Mouse (Mus musculus) ES-Bruce4 (cell line): ENCODE measurements around the gene Hbq1a. TPM values are rescaled to one million over a fixed set of nuclear protein-coding genes. Genes with fewer than 3 reads are reported as not detected.
A peak's percentile ranks its signal among the peaks of the same experiment; 100 is the strongest.

Experiments used
- H3K27ac ChIP-seq: 2 replicates; pipeline ENCODE4 v1.5.1; 2012; ENCODE audit warnings: low read length, inconsistent platforms; ENCODE audit not compliant: insufficient read depth
- H3K27me3 ChIP-seq: 2 replicates; pipeline ENCODE4 v1.6.1; 2012; ENCODE audit warnings: mild to moderate bottlenecking, low read length, inconsistent platforms; ENCODE audit not compliant: control insufficient read depth, poor library complexity, insufficient read depth, severe bottlenecking
- H3K36me3 ChIP-seq: 2 replicates; pipeline ENCODE4 v1.6.1; 2012; ENCODE audit warnings: inconsistent platforms, mild to moderate bottlenecking, low read length, moderate library complexity; ENCODE audit not compliant: control insufficient read depth, poor library complexity, insufficient read depth, severe bottlenecking
- H3K4me1 ChIP-seq: one replicate; pipeline ENCODE4 v1.8.1; 2011; ENCODE audit warnings: low read length; ENCODE audit not compliant: control insufficient read depth, insufficient read depth
- H3K4me3 ChIP-seq: 2 replicates; pipeline ENCODE4 v1.5.1; 2011; ENCODE audit warnings: low read depth, mild to moderate bottlenecking, low read length
- H3K9ac ChIP-seq: 2 replicates; pipeline ENCODE4 v1.6.1; 2012; ENCODE audit warnings: low read depth, mild to moderate bottlenecking, inconsistent platforms; ENCODE audit not compliant: poor library complexity, severe bottlenecking
- H3K9me3 ChIP-seq: replicated peaks from 2 replicates; pipeline ENCODE4 v1.6.1; 2012; ENCODE audit warnings: mild to moderate bottlenecking, low read length, inconsistent platforms; ENCODE audit not compliant: control insufficient read depth, poor library complexity, insufficient read depth, severe bottlenecking
- CTCF ChIP-seq: IDR thresholded peaks from one replicate; pipeline ENCODE4 v1.8.1; 2011; ENCODE audit warnings: low read depth, low read length
- EP300 ChIP-seq: IDR thresholded peaks from 2 replicates; pipeline ENCODE4 v1.6.1; 2011; ENCODE audit warnings: low read depth, low read length; ENCODE audit not compliant: insufficient read depth
- POLR2A ChIP-seq: IDR thresholded peaks from one replicate; pipeline ENCODE4 v1.8.1; 2011; ENCODE audit warnings: low read length; ENCODE audit not compliant: insufficient read depth
- polyA plus RNA-seq: library from polyadenylated mRNA; stranded (reverse); fragments of >200 nt; gene quantifications from 2 replicates; pipeline ENCODE4 v1.2.4, GENCODE M21; 2011; ENCODE audit warnings: low read depth; ENCODE audit not compliant: missing spikeins, insufficient read depth, insufficient read length

The Hbq1a gene
- polyA plus RNA-seq, 1 experiment, result not detected

GRCm38 (mm10) chr11:32339131-32339531 is 39.3 kb downstream of the Hbq1a start:
- H3K4me3 ChIP-seq, result no peak overlapping the region
- H3K9me3 ChIP-seq, result no peaks in the 10 kb centered on the region
- no peak overlapping the region for H3K9ac ChIP-seq
- H3K36me3 ChIP-seq, result no peaks in the 10 kb centered on the region
- no peak overlapping the region for H3K27ac ChIP-seq
- H3K27me3 ChIP-seq, result no peaks in the 10 kb centered on the region
- no peak for TF ChIP-seq CTCF
- TF ChIP-seq POLR2A, result no peak
- no peak for TF ChIP-seq EP300
- no peaks in the 10 kb centered on the region for H3K4me1 ChIP-seq

DNA sequence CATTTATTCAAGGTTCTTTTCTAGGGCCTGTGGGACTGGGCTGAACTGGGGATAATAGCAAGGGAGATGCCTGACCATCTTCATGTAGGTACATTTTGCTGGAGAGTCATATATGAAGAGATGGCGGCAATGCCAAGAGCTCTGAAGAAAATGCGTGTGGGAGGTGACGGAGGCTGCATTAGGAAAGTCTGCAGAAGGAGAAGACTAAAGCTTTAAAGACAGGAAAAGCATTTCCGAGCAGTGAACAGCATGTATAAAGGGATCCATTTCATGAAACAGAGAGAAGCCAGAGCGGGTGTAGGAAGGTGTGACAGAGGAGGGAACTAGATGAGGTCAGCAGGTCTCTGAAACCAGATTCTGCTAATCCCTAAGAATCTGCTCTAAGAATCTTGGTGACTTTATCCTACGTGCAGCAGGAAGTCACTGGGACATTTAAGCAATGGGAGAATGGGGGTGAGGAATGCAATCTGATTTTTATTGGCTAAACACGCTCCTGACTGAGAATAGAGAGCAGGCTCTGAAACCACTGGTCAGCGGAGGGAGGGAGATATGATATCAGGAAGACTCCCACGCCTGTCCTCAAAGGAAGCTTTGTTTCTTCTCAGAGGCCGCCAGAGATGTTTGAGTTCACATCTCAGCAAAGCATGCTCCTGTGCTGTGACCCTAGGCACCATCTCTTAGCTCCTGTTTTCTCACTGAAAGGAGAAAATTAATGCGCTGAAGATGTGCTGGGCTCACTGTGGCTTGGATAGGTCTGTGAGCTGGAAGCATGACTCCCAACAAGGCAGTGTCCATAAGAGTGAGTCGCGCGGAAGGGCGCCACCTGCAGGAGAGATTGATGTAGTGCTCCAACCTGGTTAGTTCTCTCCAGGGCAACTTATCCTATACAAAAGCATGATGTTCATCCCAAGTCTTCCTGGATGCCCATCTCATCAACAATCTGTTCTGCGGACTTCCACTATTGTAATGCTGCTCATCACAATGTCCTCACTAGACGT is 40.9 kb downstream of the Hbq1a start:
- no peak overlapping the region for H3K27ac ChIP-seq

GRCm38 (mm10) chr11:32342770-32343191 is 42.9 kb downstream of the Hbq1a start:
- H3K27me3 ChIP-seq, result no peaks in the 10 kb centered on the region
- no peak overlapping the region for H3K27ac ChIP-seq
- no peak overlapping the region for H3K9ac ChIP-seq
- no peaks in the 10 kb centered on the region for H3K9me3 ChIP-seq
- H3K36me3 ChIP-seq, result no peaks in the 10 kb centered on the region
- no peak overlapping the region for H3K4me3 ChIP-seq
- TF ChIP-seq CTCF, result peak; percentile 94
- TF ChIP-seq POLR2A, result no peak
- H3K4me1 ChIP-seq, result no peaks in the 10 kb centered on the region

More for the DNA sequence above, 40.9 kb downstream of the Hbq1a start:
- no peak overlapping the region for H3K4me3 ChIP-seq
- no peaks in the 10 kb centered on the region for H3K27me3 ChIP-seq
- no peaks in the 10 kb centered on the region for H3K9me3 ChIP-seq
- H3K4me1 ChIP-seq, result no peaks in the 10 kb centered on the region
- H3K36me3 ChIP-seq, result no peaks in the 10 kb centered on the region
- H3K9ac ChIP-seq, result no peak overlapping the region
- peak; percentile 98 for TF ChIP-seq CTCF
- no peak for TF ChIP-seq POLR2A

- Histone ChIP-seq H3K9me3 (no peaks in the 10 kb centered on the region), H3K4me1 (peaks cover 1% of the 10 kb centered on the region), H3K9ac (no peak overlapping the region), H3K27ac (no peak overlapping the region), H3K4me3 (no peak overlapping the region), H3K36me3 (no peaks in the 10 kb centered on the region), H3K27me3 (0 out of 2 replicates have a peak, but pooled peaks cover 3% of the 10 kb centered on the region)
- no peak for TF ChIP-seq POLR2A
Measured at GRCm38 (mm10) chr11:32343350-32343749, 43.5 kb downstream of the Hbq1a start.

DNA sequence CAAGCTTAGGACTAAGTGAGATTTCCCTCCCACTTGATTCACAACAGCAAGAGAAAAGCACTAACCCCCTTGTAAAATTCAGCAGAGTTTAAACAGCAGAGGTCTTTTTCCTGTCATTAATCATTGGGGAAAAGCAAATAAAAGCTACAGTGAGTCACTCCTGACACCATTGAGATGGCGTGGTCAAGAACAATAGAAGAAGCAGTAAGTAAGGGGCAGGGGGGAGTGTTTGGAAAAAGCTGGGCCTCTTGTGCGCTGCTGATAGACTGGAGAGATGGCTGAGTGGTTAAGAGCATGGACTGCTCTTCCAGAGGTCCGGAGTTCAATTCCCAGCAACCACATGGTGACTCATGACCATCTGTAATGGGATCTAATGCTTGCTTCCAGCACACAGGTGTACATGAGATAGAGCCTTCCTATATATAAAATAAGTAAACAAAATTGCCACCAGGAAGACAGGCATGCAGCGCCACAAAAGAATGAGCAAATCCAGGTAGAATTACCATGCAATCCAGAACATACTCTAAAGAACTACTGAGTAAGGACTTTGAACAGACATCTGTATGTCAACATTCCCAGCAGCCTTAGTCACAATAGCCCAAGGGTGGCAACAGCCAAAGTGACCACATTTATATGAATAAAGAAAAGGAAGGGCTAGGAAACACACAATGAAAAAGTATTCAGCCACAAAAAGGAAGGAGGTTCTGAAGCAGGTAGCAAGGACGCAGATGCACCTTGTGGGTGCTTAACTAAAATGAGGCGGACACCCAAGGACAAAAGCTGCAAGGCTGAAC is 45.8 kb downstream of the Hbq1a start:
- Histone ChIP-seq H3K9ac (no peak overlapping the region), H3K36me3 (no peaks in the 10 kb centered on the region), H3K27me3 (0 out of 2 replicates have a peak, but pooled peaks cover 3% of the 10 kb centered on the region), H3K27ac (no peak overlapping the region), H3K4me1 (peaks cover 3% of the 10 kb centered on the region), H3K9me3 (no peaks in the 10 kb centered on the region), H3K4me3 (no peak overlapping the region)
- TF ChIP-seq POLR2A (no peak), CTCF (no peak), EP300 (no peak)

DNA sequence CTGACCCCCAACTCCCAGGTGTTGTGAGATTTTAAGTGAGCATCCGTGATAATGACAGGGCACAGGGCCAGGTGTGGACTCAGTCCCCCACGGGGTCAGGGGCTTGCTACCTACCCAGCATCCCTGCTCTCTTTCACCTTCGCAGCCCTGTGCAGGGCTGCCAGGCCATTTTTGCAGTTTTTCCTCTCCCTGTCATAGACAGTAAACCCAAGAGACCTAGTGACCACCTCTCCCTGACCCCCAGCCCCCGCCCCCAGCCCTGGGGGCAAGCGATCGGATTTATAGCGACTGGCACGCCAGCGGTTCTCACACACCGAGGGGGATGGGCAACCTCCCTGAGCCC is 47.4 kb downstream of the Hbq1a start:
- Histone ChIP-seq H3K27ac (no peak overlapping the region), H3K4me1 (peaks cover 3% of the 10 kb centered on the region), H3K4me3 (peak overlapping the region; percentile 57), H3K9me3 (no peaks in the 10 kb centered on the region), H3K36me3 (no peaks in the 10 kb centered on the region), H3K9ac (peak overlapping the region; percentile 94), H3K27me3 (0 out of 2 replicates have a peak, but pooled peaks cover 3% of the 10 kb centered on the region)
- TF ChIP-seq CTCF (no peak), EP300 (no peak), POLR2A (no peak)
